Mouse (Mus musculus) forebrain, postnatal 0 days (tissue): ENCODE data around the gene Adam17. TPM values are rescaled to one million over a fixed set of nuclear protein-coding genes. Genes with fewer than 3 reads are reported as not detected.
"Not testable (repeated sequence)": the region's sequence is repeated elsewhere in the genome, so short reads cannot be mapped to it uniquely, and the experiment has no call there.

Experiments
- ATAC-seq: fragments of 200-750 bp; cut with Nextera tagmentation; 2 replicates; pipeline ENCODE4 v1.8.0; 2017; ENCODE audit warnings: mild to moderate bottlenecking, moderate library complexity
- DNase-seq: peaks from one replicate; pipeline ENCODE4 v3.0.0-alpha.2; 2015
- H3K27ac ChIP-seq: fragments of 300-500 bp; sonication (generic); 2 replicates; pipeline ENCODE4 v1.5.1; 2014; ENCODE audit warnings: low read depth, mild to moderate bottlenecking, antibody characterized with exemption, low read length, moderate library complexity, mixed read lengths
- H3K27me3 ChIP-seq: fragments of 300-500 bp; sonication (generic); 2 replicates; pipeline ENCODE4 v1.6.1; 2014; ENCODE audit warnings: mild to moderate bottlenecking, low read length, mixed read lengths; ENCODE audit not compliant: insufficient read depth
- H3K36me3 ChIP-seq: fragments of 300-500 bp; sonication (generic); 2 replicates; pipeline ENCODE4 v1.6.1; 2014; ENCODE audit warnings: mild to moderate bottlenecking, moderate library complexity; ENCODE audit not compliant: insufficient read depth
- H3K4me1 ChIP-seq: fragments of 300-500 bp; sonication (generic); 2 replicates; pipeline ENCODE4 v1.6.1; 2014; ENCODE audit warnings: antibody characterized with exemption; ENCODE audit not compliant: insufficient read depth
- H3K4me2 ChIP-seq: fragments of 300-500 bp; sonication (generic); 2 replicates; pipeline ENCODE4 v1.6.1; 2014; ENCODE audit warnings: low read depth, mild to moderate bottlenecking, moderate library complexity
- H3K4me3 ChIP-seq: fragments of 300-500 bp; sonication (generic); 2 replicates; pipeline ENCODE4 v1.5.1; 2014; ENCODE audit warnings: low read depth, low read length, mixed read lengths
- H3K9ac ChIP-seq: fragments of 300-500 bp; sonication (generic); 2 replicates; pipeline ENCODE4 v1.6.1; 2014; ENCODE audit warnings: mild to moderate bottlenecking
- H3K9me3 ChIP-seq: fragments of 300-500 bp; sonication (generic); 2 replicates; pipeline ENCODE4 v1.6.1; 2016; ENCODE audit warnings: low read length
- CTCF ChIP-seq: sonication (generic); IDR thresholded peaks from 2 replicates; pipeline ENCODE4 v1.5.1; 2016; ENCODE audit warnings: antibody characterized with exemption, control low read depth, low read depth
- WGBS: fragments of 180-500 bp; shearing (Covaris S2); extraction: QIAGEN DNeasy Blood & Tissue Kit; methylation state at CpG from one replicate; pipeline ENCODE4 v1.1.7; 2014; 5-methylcytosine and 5-hydroxymethylcytosine counted together
- polyA plus RNA-seq: library from polyadenylated mRNA; unstranded; fragments of >200 nt; fragmentation: Nextera tagmentation; extraction: Ambion mirVana; gene quantifications from 2 replicates; pipeline ENCODE4 v1.2.1, GENCODE M21; 2015
- total RNA-seq: library from RNA; depleted of rRNA; stranded (reverse); fragments of >200 nt; gene quantifications from 2 replicates; pipeline ENCODE4 v1.2.3, GENCODE M21; 2014

Gene Adam17
- total and polyA plus RNA-seq, 2 experiments from 2014 or later, result 11.5 to 18.2 TPM

DNA sequence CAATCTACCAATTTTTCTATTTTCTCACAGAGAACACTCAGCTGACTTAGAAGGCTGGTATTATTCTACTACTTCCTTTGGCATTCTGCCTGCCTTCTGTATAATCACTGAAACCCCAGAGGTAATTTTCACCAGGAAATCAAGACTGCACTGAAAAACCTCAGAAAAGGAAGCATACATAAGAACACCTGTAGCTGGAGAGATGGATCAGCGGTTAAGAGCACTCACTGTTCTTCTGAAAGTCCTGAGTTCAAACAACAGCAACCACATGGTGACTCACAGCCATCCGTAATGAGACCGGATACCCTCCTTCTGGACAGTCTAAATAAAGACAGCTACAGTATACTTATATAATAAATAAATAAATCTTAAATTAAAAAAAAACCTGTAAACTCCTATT, 36.2 kb upstream of the Adam17 start:
- Histone ChIP-seq H3K36me3 (peaks cover 47% of the 10 kb centered on the region), H3K27ac (no peak overlapping the region), H3K9ac (no peak overlapping the region), H3K27me3 (no peaks in the 10 kb centered on the region), H3K9me3 (no peaks in the 10 kb centered on the region), H3K4me1 (no peaks in the 10 kb centered on the region), H3K4me2 (no peak overlapping the region), H3K4me3 (no peak overlapping the region)
- ATAC-seq (no peak), DNase-seq (no peak)
- no peak for TF ChIP-seq CTCF
- WGBS, result 98% methylated on average over 3 of the region's 3 CpGs

DNA sequence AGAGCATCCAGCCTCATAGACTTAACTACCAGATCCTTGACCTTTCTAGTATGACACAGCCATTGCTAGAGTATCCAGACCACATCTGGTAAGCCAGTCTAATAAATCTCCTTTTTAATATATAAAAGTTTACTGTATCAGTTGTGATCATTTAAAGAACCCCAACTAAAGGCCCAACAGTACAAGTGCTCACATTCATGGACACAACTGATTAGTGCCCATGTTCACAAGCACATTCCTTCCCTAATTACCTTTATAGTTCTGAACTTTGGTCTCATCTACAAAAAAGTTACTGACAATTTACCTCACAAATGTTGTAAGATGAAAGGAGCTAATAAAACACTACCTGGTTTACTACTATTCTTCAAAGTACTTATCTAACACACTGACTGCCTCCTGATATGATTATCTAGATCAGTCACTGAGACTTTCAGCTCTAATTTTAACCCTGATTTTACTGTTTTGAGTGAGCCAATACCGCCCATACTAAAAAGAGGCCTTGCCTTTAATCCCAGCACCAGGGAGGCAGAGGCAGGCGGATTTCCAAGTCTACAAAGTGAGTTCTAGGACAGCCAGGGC, 35.4 kb upstream of the Adam17 start:
- Histone ChIP-seq H3K9me3 (no peaks in the 10 kb centered on the region), H3K4me3 (no peak overlapping the region), H3K36me3 (peaks cover 51% of the 10 kb centered on the region), H3K9ac (no peak overlapping the region), H3K27ac (no peak overlapping the region), H3K4me2 (no peak overlapping the region), H3K4me1 (no peaks in the 10 kb centered on the region), H3K27me3 (no peaks in the 10 kb centered on the region)
- no peak for TF ChIP-seq CTCF
- no peak for ATAC-seq
- no peak for DNase-seq
- WGBS, result 97% methylated on average over 2 of the region's 2 CpGs

DNA sequence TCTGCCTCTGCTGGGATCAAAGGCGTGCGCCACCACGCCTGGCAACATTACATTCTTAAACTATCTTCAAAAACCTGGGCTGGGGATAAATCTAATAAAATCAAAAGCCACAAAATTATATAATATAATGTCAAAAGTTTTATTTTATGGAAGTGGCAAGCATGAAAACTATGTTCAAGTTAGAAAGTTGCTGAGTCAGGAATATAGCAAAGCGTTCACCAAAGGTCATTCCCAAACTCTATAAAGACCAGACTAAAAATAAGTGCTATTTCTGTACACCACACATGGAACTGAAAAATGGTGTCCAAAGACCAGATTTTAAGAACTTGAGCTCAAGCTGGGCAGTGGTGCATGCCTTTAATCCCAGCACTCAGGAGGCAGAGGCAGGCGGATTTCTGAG, 29.3 kb upstream of the Adam17 start:
- Histone ChIP-seq H3K4me3 (no peak overlapping the region), H3K9ac (no peak overlapping the region), H3K27me3 (no peaks in the 10 kb centered on the region), H3K9me3 (no peaks in the 10 kb centered on the region), H3K4me2 (no peak overlapping the region), H3K4me1 (no peaks in the 10 kb centered on the region), H3K27ac (no peak overlapping the region), H3K36me3 (peaks cover 25% of the 10 kb centered on the region; the same call in 1 of the 2 replicates)
- no peak for TF ChIP-seq CTCF
- ATAC-seq (no peak), DNase-seq (no peak)
- 98% methylated on average over 5 of the region's 5 CpGs for WGBS

DNA sequence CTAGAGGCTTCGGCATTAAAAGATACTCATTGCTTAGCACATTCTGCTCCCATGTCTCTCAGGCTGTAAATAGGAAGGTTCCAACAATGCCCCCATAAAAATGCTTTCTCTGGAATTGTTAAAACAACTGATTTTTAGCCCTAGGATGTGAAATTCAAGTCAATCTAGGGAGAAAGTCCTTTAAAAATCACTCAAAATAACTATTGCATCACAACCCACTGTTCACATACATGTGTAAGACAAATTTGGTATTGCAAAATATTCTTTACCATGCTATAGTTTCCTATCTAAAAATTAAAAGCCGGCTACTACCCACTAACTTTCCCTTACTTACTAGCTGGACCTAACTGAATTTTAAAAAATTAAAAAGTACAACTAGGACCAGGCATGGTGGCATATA, 12.8 kb upstream of the Adam17 start:
- Histone ChIP-seq H3K27ac (no peak overlapping the region), H3K9me3 (no peaks in the 10 kb centered on the region), H3K4me2 (no peak overlapping the region), H3K9ac (no peak overlapping the region), H3K36me3 (peaks cover 32% of the 10 kb centered on the region), H3K4me3 (no peak overlapping the region), H3K4me1 (no peaks in the 10 kb centered on the region), H3K27me3 (no peaks in the 10 kb centered on the region)
- no peak for TF ChIP-seq CTCF
- DNase-seq (no peak), ATAC-seq (no peak)
- 96% methylated on average over 2 of the region's 2 CpGs for WGBS

DNA sequence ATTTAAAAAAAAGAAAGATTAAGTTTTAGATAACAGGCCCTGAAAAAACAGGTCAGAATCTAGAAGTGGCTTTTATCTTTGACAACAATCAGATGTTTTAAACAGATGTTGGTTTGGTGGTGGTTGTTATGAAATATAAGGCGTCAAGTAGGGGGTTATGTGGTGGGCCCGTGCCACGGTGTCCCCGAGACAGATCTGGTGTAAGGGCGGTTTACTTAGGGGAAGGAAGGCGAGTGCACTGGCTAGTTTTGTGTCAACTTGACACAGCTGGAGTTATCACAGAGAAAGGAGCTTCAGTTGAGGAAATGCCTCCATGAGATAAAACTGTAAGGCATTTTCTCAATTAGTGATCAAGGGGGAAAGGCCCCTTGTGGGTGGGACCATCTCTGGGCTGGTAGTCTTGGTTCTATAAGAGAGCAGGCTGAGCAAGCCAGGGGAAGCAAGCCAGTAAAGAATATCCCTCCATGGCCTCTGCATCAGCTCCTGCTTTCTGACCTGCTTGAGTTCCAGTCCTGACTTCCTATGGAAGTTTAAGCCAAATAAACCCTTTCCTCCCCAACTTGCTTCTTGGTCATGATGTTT, 5.4 kb upstream of the Adam17 start:
- not testable (repeated sequence) for H3K9ac ChIP-seq, H3K9me3 ChIP-seq, H3K27ac ChIP-seq, H3K4me3 ChIP-seq, H3K4me1 ChIP-seq, H3K27me3 ChIP-seq, H3K36me3 ChIP-seq, DNase-seq, H3K4me2 ChIP-seq, ATAC-seq
- 87% methylated on average over 6 of the region's 6 CpGs for WGBS

DNA sequence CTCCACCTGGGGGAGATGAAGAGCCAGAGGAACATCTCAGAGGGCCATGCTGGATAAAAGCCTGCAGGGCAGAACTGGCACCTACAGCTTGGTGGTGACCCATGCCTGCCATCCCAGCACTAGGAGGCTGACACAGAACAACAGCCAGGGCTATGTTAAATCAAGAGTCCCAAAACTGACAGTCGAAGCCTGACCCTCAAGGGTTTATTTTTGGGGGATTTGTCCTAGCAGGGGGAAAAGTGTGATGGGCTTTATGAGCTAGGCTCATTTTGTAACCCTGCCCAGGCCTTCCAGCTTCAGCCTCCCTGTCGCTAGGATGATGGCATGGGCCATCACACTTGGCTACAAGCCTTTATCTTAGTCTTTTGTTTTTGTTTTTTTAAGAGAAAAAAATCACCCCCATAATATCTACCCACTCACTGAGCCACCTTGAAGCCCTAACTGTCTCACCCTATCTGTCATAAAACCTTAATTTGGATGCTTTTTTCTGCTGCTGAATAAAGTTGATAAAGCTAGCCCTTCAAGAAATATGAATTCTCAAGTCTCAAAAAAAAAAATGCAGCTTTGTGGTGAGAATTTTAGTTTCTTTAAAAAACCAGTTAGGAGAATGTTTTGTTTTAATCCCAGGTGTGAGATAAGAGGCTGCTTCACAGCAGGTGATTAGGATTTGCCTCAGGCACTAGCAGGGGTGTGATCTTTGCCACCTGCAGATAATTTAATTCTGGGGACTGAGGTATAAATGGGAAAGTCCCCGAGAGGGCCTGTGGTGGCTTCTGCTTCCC, 2.1 kb upstream of the Adam17 start:
- no peaks in the 10 kb centered on the region for H3K9me3 ChIP-seq
- H3K27ac ChIP-seq, result no peak overlapping the region
- H3K27me3 ChIP-seq, result no peaks in the 10 kb centered on the region
- H3K36me3 ChIP-seq, result no peaks in the 10 kb centered on the region
- H3K9ac ChIP-seq, result no peak overlapping the region
- H3K4me3 ChIP-seq, result no peak overlapping the region
- no peak for TF ChIP-seq CTCF
- 57% methylated on average over 3 of the region's 3 CpGs for WGBS
- H3K4me1 ChIP-seq, result peaks cover 4% of the 10 kb centered on the region; the same call in 1 of the 2 replicates
- H3K4me2 ChIP-seq, result no peak overlapping the region
- no peak for DNase-seq
- ATAC-seq, result no peak

DNA sequence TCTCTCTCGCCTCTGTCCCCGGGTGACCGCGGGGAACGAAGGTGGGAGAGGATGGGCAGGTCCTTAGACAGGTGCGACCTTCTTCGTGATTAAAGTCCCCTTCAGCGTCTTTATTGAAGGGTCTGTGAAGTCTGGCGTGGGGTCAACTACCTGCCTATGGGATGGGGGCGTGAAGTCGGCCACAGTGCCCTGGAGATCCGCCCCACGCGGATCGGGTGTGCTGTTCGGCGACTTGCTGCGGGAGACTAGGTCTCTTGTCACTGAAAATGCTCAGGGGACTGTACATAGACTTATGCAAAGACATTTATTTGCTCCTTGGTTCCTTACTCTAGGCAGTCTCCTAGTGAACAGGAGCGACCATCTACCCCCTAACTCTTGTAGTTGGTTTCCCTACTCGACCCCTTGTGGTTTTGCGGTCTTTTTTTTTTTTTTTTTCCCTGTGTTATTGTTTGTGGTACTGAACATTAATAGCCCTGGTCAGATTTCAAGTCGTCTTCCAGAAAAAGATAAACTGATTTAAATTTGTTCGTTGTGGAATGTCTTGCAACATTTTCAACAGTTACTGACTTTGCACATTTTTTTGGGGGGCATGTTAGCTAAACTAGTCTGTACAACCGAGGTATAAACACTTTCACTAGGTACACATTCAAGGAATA, 516 bp upstream of the Adam17 start:
- Histone ChIP-seq H3K27me3 (no peaks in the 10 kb centered on the region), H3K4me1 (peaks cover 4% of the 10 kb centered on the region; the same call in 1 of the 2 replicates), H3K9ac (peak overlapping the region; percentile 91), H3K27ac (peak overlapping the region; percentile 97), H3K36me3 (no peaks in the 10 kb centered on the region), H3K9me3 (no peaks in the 10 kb centered on the region), H3K4me3 (peak overlapping the region; percentile 71), H3K4me2 (peak overlapping the region; percentile 83)
- WGBS, result 4% methylated on average over 24 of the region's 24 CpGs
- peak; percentile 51 for ATAC-seq
- TF ChIP-seq CTCF, result no peak
- no peak for DNase-seq
